Mouse (Mus musculus): ENCODE measurements around the gene 1700069L16Rik. TPM values are rescaled to one million over a fixed set of nuclear protein-coding genes. Genes with fewer than 3 reads are reported as not detected.

Gene 1700069L16Rik
- polyA plus RNA-seq, 2 experiments, result not detected

GRCm38 (mm10) chr5:113728691-113729090 is 4.1 kb upstream of the 1700069L16Rik start:
- no peak overlapping the region for H3K4me3 ChIP-seq (ENCODE audit: insufficient read depth in 1 of 2, low read depth in 2 of 2, low read length in 2 of 2)
- no peak overlapping the region for H3K9ac ChIP-seq (replicated peaks)
- TF ChIP-seq CTCF (IDR thresholded peaks at IDR 0.05; ENCODE audit: low read depth) (no peak), EP300 (IDR thresholded peaks at IDR 0.05; ENCODE audit: low read depth) (no peak)
- H3K4me1 ChIP-seq (replicated peaks; ENCODE audit: control insufficient read depth in 2 of 2, insufficient read depth in 2 of 2, low read length in 1 of 2), result no peaks in the 10 kb centered on the region
- H3K27ac ChIP-seq, result no peak overlapping the region
- no peak overlapping the region for H3K4me2 ChIP-seq (ENCODE audit: low read depth)
- WGBS (ENCODE audit: insufficient replicate concordance), result 56% methylated on average over 7 of the region's 7 CpGs
- H3K36me3 ChIP-seq (replicated peaks; ENCODE audit: control insufficient read depth, insufficient read depth, low read depth), result no peaks in the 10 kb centered on the region
- no peak for ATAC-seq (ENCODE audit: insufficient read depth)
- no peak for DNase-seq (ENCODE audit: low read depth in 3 of 3, low spot score in 3 of 3)
- no peaks in the 10 kb centered on the region for H3K9me3 ChIP-seq (ENCODE audit: control insufficient read depth, low read length)
- no peaks in the 10 kb centered on the region for H3K27me3 ChIP-seq (ENCODE audit: control insufficient read depth, insufficient read depth, low read length)

GRCm38 (mm10) chr5:113728011-113728410 is 3.4 kb upstream of the 1700069L16Rik start:
- Histone ChIP-seq H3K9ac (replicated peaks) (no peak overlapping the region), H3K27me3 (ENCODE audit: control insufficient read depth, insufficient read depth, low read length) (no peaks in the 10 kb centered on the region), H3K4me1 (replicated peaks; ENCODE audit: control insufficient read depth in 2 of 2, insufficient read depth in 2 of 2, low read length in 1 of 2) (no peaks in the 10 kb centered on the region), H3K4me2 (ENCODE audit: low read depth) (no peak overlapping the region), H3K27ac (no peak overlapping the region), H3K9me3 (ENCODE audit: control insufficient read depth, low read length) (no peaks in the 10 kb centered on the region), H3K36me3 (replicated peaks; ENCODE audit: control insufficient read depth, insufficient read depth, low read depth) (no peaks in the 10 kb centered on the region), H3K4me3 (ENCODE audit: insufficient read depth in 1 of 2, low read depth in 2 of 2, low read length in 2 of 2) (no peak overlapping the region)
- WGBS (ENCODE audit: insufficient replicate concordance), result 67% methylated on average over 7 of the region's 7 CpGs
- DNase-seq (ENCODE audit: low read depth in 3 of 3, low spot score in 3 of 3) (no peak), ATAC-seq (ENCODE audit: insufficient read depth) (no peak)
- TF ChIP-seq CTCF (IDR thresholded peaks at IDR 0.05; ENCODE audit: low read depth) (no peak), EP300 (IDR thresholded peaks at IDR 0.05; ENCODE audit: low read depth) (no peak)

DNA sequence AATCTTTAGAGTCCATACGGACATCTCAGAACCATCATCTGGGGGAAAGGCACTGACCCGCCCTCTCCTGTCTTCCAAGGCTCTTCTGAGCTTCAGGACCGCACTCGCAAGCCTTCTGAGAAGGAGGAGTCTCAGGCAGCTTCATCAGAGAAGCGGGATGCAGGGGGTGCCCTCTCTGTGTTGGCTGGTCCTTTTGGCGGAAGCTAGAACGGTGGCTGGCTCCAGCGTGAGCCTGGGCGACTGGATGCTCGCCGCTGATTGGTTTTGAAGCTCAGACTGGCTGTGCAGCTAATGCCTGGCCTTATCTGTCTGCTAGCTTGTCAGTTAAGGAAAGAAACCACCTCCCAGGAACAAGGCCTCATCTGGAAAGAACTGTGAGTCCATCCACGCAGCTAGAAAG is 2.7 kb upstream of the 1700069L16Rik start:
- no peak overlapping the region for H3K4me3 ChIP-seq (ENCODE audit: insufficient read depth in 1 of 2, low read depth in 2 of 2, low read length in 2 of 2)
- H3K4me1 ChIP-seq (replicated peaks; ENCODE audit: control insufficient read depth in 2 of 2, insufficient read depth in 2 of 2, low read length in 1 of 2), result no peaks in the 10 kb centered on the region
- no peak for DNase-seq (ENCODE audit: low read depth in 3 of 3, low spot score in 3 of 3)
- 54% methylated on average over 12 of the region's 12 CpGs for WGBS (ENCODE audit: insufficient replicate concordance)
- no peaks in the 10 kb centered on the region for H3K9me3 ChIP-seq (ENCODE audit: control insufficient read depth, low read length)
- H3K4me2 ChIP-seq (ENCODE audit: low read depth), result no peak overlapping the region
- no peak overlapping the region for H3K27ac ChIP-seq
- H3K9ac ChIP-seq (replicated peaks), result no peak overlapping the region
- no peak for TF ChIP-seq EP300 (IDR thresholded peaks at IDR 0.05; ENCODE audit: low read depth)
- no peak for TF ChIP-seq CTCF (IDR thresholded peaks at IDR 0.05; ENCODE audit: low read depth)
- H3K27me3 ChIP-seq (ENCODE audit: control insufficient read depth, insufficient read depth, low read length), result no peaks in the 10 kb centered on the region
- H3K36me3 ChIP-seq (replicated peaks; ENCODE audit: control insufficient read depth, insufficient read depth, low read depth), result no peaks in the 10 kb centered on the region
- ATAC-seq (ENCODE audit: insufficient read depth), result no peak

DNA sequence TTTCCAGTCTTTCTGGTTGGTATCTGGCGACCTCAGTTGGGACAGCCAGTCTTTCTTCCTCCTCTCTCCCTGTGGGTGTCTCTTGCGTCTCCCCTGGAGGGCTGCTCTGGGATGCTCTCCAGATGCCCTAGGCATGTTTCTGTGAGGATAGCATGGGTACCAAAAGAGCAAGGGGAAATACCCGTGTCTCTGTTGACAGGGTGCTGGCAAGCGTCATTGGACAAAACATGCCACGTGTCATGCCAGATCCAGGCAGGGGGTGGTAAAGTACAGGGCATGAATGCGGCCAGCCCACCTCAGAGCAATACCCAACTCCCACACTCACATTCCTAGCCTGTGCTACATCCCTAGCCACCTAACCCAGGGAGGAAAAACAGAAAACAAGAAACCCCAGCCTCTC is 2.0 kb upstream of the 1700069L16Rik start:
- H3K9ac ChIP-seq (replicated peaks), result no peak overlapping the region

GRCm38 (mm10) chr5:113725417-113725816 is 845 bp upstream of the 1700069L16Rik start:
- no peaks in the 10 kb centered on the region for H3K4me1 ChIP-seq (replicated peaks; ENCODE audit: control insufficient read depth in 2 of 2, insufficient read depth in 2 of 2, low read length in 1 of 2)
- no peaks in the 10 kb centered on the region for H3K9me3 ChIP-seq (ENCODE audit: control insufficient read depth, low read length)
- DNase-seq (ENCODE audit: low read depth in 3 of 3, low spot score in 3 of 3) (no peak), ATAC-seq (ENCODE audit: insufficient read depth) (no peak)
- H3K27ac ChIP-seq, result no peak overlapping the region
- no peaks in the 10 kb centered on the region for H3K36me3 ChIP-seq (replicated peaks; ENCODE audit: control insufficient read depth, insufficient read depth, low read depth)
- H3K4me2 ChIP-seq (ENCODE audit: low read depth), result no peak overlapping the region
- WGBS (ENCODE audit: insufficient replicate concordance), result 50% methylated on average over 12 of the region's 12 CpGs
- H3K9ac ChIP-seq (replicated peaks), result no peak overlapping the region
- H3K4me3 ChIP-seq (ENCODE audit: insufficient read depth in 1 of 2, low read depth in 2 of 2, low read length in 2 of 2), result no peak overlapping the region
- no peak for TF ChIP-seq EP300 (IDR thresholded peaks at IDR 0.05; ENCODE audit: low read depth)
- TF ChIP-seq CTCF (IDR thresholded peaks at IDR 0.05; ENCODE audit: low read depth), result no peak
- no peaks in the 10 kb centered on the region for H3K27me3 ChIP-seq (ENCODE audit: control insufficient read depth, insufficient read depth, low read length)

More for the DNA sequence above, 2.0 kb upstream of the 1700069L16Rik start:
- Histone ChIP-seq H3K4me2 (ENCODE audit: low read depth) (no peak overlapping the region), H3K27ac (no peak overlapping the region), H3K36me3 (replicated peaks; ENCODE audit: control insufficient read depth, insufficient read depth, low read depth) (no peaks in the 10 kb centered on the region), H3K4me3 (ENCODE audit: insufficient read depth in 1 of 2, low read depth in 2 of 2, low read length in 2 of 2) (no peak overlapping the region), H3K27me3 (ENCODE audit: control insufficient read depth, insufficient read depth, low read length) (no peaks in the 10 kb centered on the region), H3K9me3 (ENCODE audit: control insufficient read depth, low read length) (no peaks in the 10 kb centered on the region), H3K4me1 (replicated peaks; ENCODE audit: control insufficient read depth in 2 of 2, insufficient read depth in 2 of 2, low read length in 1 of 2) (no peaks in the 10 kb centered on the region)
- DNase-seq (ENCODE audit: low read depth in 3 of 3, low spot score in 3 of 3) (no peak), ATAC-seq (ENCODE audit: insufficient read depth) (no peak)
- WGBS (ENCODE audit: insufficient replicate concordance), result 48% methylated on average over 6 of the region's 6 CpGs
- TF ChIP-seq EP300 (IDR thresholded peaks at IDR 0.05; ENCODE audit: low read depth), result no peak
- no peak for TF ChIP-seq CTCF (IDR thresholded peaks at IDR 0.05; ENCODE audit: low read depth)
